Mouse (Mus musculus): Measurements from ENCODE around the gene Cldn14.

The Cldn14 gene

GRCm38 (mm10) chr16:93932185-93933168, 76.2 kb downstream of the Cldn14 start:
- no peak overlapping the region for H3K4me3 ChIP-seq (replicated peaks; ENCODE audit: low read length)
- no peaks in the 10 kb centered on the region for H3K9me3 ChIP-seq (ENCODE audit: low read length)
- H3K27me3 ChIP-seq (ENCODE audit: insufficient read depth, low read length), result peaks cover 13% of the 10 kb centered on the region
- no peaks in the 10 kb centered on the region for H3K36me3 ChIP-seq (ENCODE audit: insufficient read depth, low read length)
- no peak for TF ChIP-seq POU5F1 (IDR thresholded peaks at IDR 0.05; ENCODE audit: borderline replicate concordance, low read length)
- no peak for TF ChIP-seq CTCF (conservative IDR thresholded peaks at IDR 0.05; ENCODE audit: low read length)
- TF ChIP-seq NANOG (IDR thresholded peaks at IDR 0.05; ENCODE audit: borderline replicate concordance, low read length), result no peak
- H3K4me1 ChIP-seq (replicated peaks; ENCODE audit: low read depth, low read length), result peaks cover 25% of the 10 kb centered on the region

GRCm38 (mm10) chr16:93929370-93930032, 79.1 kb downstream of the Cldn14 start:
- no peak for TF ChIP-seq CTCF (conservative IDR thresholded peaks at IDR 0.05; ENCODE audit: low read length)
- TF ChIP-seq POU5F1 (IDR thresholded peaks at IDR 0.05; ENCODE audit: borderline replicate concordance, low read length), result no peak
- TF ChIP-seq NANOG (IDR thresholded peaks at IDR 0.05; ENCODE audit: borderline replicate concordance, low read length), result no peak
- no peak overlapping the region for H3K4me3 ChIP-seq (replicated peaks; ENCODE audit: low read length)
- H3K27me3 ChIP-seq (ENCODE audit: insufficient read depth, low read length), result no peaks in the 10 kb centered on the region
- no peaks in the 10 kb centered on the region for H3K36me3 ChIP-seq (ENCODE audit: insufficient read depth, low read length)
- H3K4me1 ChIP-seq (replicated peaks; ENCODE audit: low read depth, low read length), result peaks cover 38% of the 10 kb centered on the region
- no peaks in the 10 kb centered on the region for H3K9me3 ChIP-seq (ENCODE audit: low read length)

- TF ChIP-seq NANOG (IDR thresholded peaks at IDR 0.05; ENCODE audit: borderline replicate concordance, low read length) (no peak), POU5F1 (IDR thresholded peaks at IDR 0.05; ENCODE audit: borderline replicate concordance, low read length) (no peak)
- H3K36me3 ChIP-seq (ENCODE audit: insufficient read depth, low read length), result no peaks in the 10 kb centered on the region
These were observed 82.9 kb downstream of the Cldn14 start for GRCm38 (mm10) chr16:93925684-93926247.

GRCm38 (mm10) chr16:93923788-93924187, 84.8 kb downstream of the Cldn14 start:
- Histone ChIP-seq H3K36me3 (ENCODE audit: insufficient read depth, low read length) (no peaks in the 10 kb centered on the region), H3K9me3 (ENCODE audit: low read length) (no peaks in the 10 kb centered on the region), H3K27me3 (ENCODE audit: insufficient read depth, low read length) (peaks cover 12% of the 10 kb centered on the region), H3K4me1 (replicated peaks; ENCODE audit: low read depth, low read length) (peaks cover 71% of the 10 kb centered on the region), H3K4me3 (replicated peaks; ENCODE audit: low read length) (no peak overlapping the region)
- TF ChIP-seq NANOG (IDR thresholded peaks at IDR 0.05; ENCODE audit: borderline replicate concordance, low read length), result no peak
- TF ChIP-seq POU5F1 (IDR thresholded peaks at IDR 0.05; ENCODE audit: borderline replicate concordance, low read length), result no peak
- TF ChIP-seq CTCF (conservative IDR thresholded peaks at IDR 0.05; ENCODE audit: low read length), result no peak

More at GRCm38 (mm10) chr16:93925684-93926247, 82.9 kb downstream of the Cldn14 start:
- H3K4me3 ChIP-seq (replicated peaks; ENCODE audit: low read length), result no peak overlapping the region
- H3K9me3 ChIP-seq (ENCODE audit: low read length), result no peaks in the 10 kb centered on the region
- peaks cover 52% of the 10 kb centered on the region for H3K4me1 ChIP-seq (replicated peaks; ENCODE audit: low read depth, low read length)
- no peaks in the 10 kb centered on the region for H3K27me3 ChIP-seq (ENCODE audit: insufficient read depth, low read length)

GRCm38 (mm10) chr16:93922835-93923389, 85.7 kb downstream of the Cldn14 start:
- Histone ChIP-seq H3K9me3 (ENCODE audit: low read length) (no peaks in the 10 kb centered on the region), H3K27me3 (ENCODE audit: insufficient read depth, low read length) (peaks cover 12% of the 10 kb centered on the region)
- TF ChIP-seq CTCF (conservative IDR thresholded peaks at IDR 0.05; ENCODE audit: low read length) (no peak), POU5F1 (IDR thresholded peaks at IDR 0.05; ENCODE audit: borderline replicate concordance, low read length) (no peak), NANOG (IDR thresholded peaks at IDR 0.05; ENCODE audit: borderline replicate concordance, low read length) (no peak)

GRCm38 (mm10) chr16:93920673-93921072, 88.0 kb downstream of the Cldn14 start:
- Histone ChIP-seq H3K9me3 (ENCODE audit: low read length) (no peaks in the 10 kb centered on the region), H3K4me1 (replicated peaks; ENCODE audit: low read depth, low read length) (peaks cover 78% of the 10 kb centered on the region), H3K4me3 (replicated peaks; ENCODE audit: low read length) (no peak overlapping the region), H3K36me3 (ENCODE audit: insufficient read depth, low read length) (no peaks in the 10 kb centered on the region), H3K27me3 (ENCODE audit: insufficient read depth, low read length) (peaks cover 12% of the 10 kb centered on the region)
- TF ChIP-seq POU5F1 (IDR thresholded peaks at IDR 0.05; ENCODE audit: borderline replicate concordance, low read length) (no peak), NANOG (IDR thresholded peaks at IDR 0.05; ENCODE audit: borderline replicate concordance, low read length) (no peak), CTCF (conservative IDR thresholded peaks at IDR 0.05; ENCODE audit: low read length) (no peak)

More at GRCm38 (mm10) chr16:93922835-93923389, 85.7 kb downstream of the Cldn14 start:
- H3K4me1 ChIP-seq (replicated peaks; ENCODE audit: low read depth, low read length), result peaks cover 78% of the 10 kb centered on the region
- no peaks in the 10 kb centered on the region for H3K36me3 ChIP-seq (ENCODE audit: insufficient read depth, low read length)
- H3K4me3 ChIP-seq (replicated peaks; ENCODE audit: low read length), result no peak overlapping the region; the same call in 1 of the 2 replicates

- Histone ChIP-seq H3K27me3 (ENCODE audit: insufficient read depth, low read length) (peaks cover 12% of the 10 kb centered on the region), H3K36me3 (ENCODE audit: insufficient read depth, low read length) (no peaks in the 10 kb centered on the region), H3K4me3 (replicated peaks; ENCODE audit: low read length) (peak overlapping the region; percentile 76), H3K4me1 (replicated peaks; ENCODE audit: low read depth, low read length) (peaks cover 65% of the 10 kb centered on the region), H3K9me3 (ENCODE audit: low read length) (no peaks in the 10 kb centered on the region)
- no peak for TF ChIP-seq CTCF (conservative IDR thresholded peaks at IDR 0.05; ENCODE audit: low read length)
- TF ChIP-seq NANOG (IDR thresholded peaks at IDR 0.05; ENCODE audit: borderline replicate concordance, low read length), result no peak
- no peak for TF ChIP-seq POU5F1 (IDR thresholded peaks at IDR 0.05; ENCODE audit: borderline replicate concordance, low read length)
These were observed 89.4 kb downstream of the Cldn14 start for GRCm38 (mm10) chr16:93919189-93919588.

GRCm38 (mm10) chr16:93918679-93919060, 90.0 kb downstream of the Cldn14 start:
- TF ChIP-seq NANOG (IDR thresholded peaks at IDR 0.05; ENCODE audit: borderline replicate concordance, low read length) (no peak), POU5F1 (IDR thresholded peaks at IDR 0.05; ENCODE audit: borderline replicate concordance, low read length) (no peak), CTCF (conservative IDR thresholded peaks at IDR 0.05; ENCODE audit: low read length) (no peak)

More at GRCm38 (mm10) chr16:93918679-93919060, 90.0 kb downstream of the Cldn14 start:
- Histone ChIP-seq H3K9me3 (ENCODE audit: low read length) (no peaks in the 10 kb centered on the region), H3K27me3 (ENCODE audit: insufficient read depth, low read length) (peaks cover 12% of the 10 kb centered on the region), H3K36me3 (ENCODE audit: insufficient read depth, low read length) (no peaks in the 10 kb centered on the region), H3K4me3 (replicated peaks; ENCODE audit: low read length) (peak overlapping the region; percentile 76; the same call in 1 of the 2 replicates), H3K4me1 (replicated peaks; ENCODE audit: low read depth, low read length) (peaks cover 63% of the 10 kb centered on the region)

Measured in E14TG2a.4 (cell line).